Mouse (Mus musculus) cerebellum, postnatal 14 days (tissue): ENCODE measurements around the gene Arl3.
A peak's percentile ranks its signal among the peaks of the same experiment; 100 is the strongest.

Source experiments
- DNase-seq, 2 experiments: peaks; one replicate each; pipeline ENCODE4 v3.0.0; 2021; ENCODE audit warnings: mixed read lengths in 2 of 2

The Arl3 gene

DNA sequence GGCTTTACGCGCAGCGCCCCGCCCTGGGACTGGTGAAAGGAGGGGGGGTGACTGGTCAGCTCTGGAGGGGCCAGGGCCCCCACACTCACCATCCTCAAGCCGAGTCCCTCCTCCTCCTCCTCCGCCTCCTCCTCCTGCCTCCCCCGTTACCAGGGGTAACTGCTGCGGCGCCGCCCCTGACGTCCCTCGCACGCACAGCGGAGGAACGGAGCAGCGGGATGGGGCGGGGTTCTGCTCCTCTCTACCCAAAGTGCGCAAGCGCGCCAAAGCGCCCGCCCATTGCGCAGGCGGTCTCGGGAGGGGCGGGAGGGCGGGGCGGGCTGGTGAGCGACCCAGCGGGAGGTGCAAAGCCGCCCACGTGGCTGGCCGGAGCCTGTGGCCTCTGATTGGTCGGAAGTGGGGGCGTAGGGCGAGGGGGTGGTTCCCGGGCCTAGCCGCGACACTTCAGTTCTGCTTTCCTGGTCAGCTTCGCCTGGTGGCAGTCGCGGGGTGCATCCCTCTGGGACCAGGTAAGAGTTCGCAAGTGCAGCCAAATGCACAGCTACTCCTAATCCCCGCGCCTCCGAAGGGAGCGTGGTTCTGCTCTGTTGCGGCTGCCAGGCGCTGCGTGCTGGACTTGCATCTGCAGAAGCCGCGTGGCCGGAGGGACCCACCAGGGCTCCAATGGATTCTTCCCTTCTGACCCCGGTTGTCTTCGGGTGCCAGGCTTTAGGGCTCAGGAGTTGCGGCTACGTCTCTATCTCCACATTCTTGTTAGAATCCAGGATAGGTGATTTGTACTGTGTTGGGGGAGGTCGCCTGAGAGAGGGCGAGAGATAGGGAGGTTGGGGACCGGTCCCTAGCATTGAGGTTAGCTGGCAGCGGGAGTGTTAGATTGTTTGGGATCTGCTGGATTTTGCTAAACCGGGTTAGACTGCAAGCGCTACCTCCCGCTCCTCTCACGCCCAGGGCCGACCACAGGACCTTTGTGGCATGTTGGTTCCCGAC is at the start of gene Arl3, which contains the start of gene Sfxn2:
Gene Arl3, minus strand, starts transcription at position 248 of the 987 bp plus-strand sequence.
Gene Sfxn2, plus strand, starts transcription at position 415 of the 987 bp plus-strand sequence.
- DNase-seq, result peak; percentile 97

DNA sequence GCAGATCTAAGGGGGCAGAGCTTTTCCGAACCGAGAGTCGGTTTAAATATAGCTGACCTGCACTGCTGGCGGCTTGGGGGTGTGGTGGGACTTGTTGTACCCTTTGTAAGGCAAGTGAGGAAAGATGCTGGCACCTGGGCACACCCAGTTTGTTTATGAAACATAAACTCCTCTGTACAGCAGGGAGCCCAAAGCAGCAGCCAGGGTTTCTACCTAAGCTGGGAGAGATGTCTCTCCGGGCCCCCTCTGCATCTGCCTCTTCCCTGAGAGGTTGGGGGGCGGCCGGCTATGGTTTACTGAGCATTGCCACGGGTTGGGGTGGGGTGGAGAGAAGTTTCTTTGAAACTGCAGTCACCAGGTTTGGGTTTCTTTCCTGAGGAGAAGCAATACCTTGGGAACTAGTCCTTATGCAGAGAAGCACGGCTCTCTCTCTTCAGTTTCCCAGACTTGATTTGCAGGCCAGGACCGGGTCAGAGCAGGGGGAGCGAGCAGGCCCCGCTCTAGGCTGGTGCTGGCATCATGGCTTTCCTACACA is 49.7 kb upstream of the Arl3 start:
- no peak for DNase-seq

DNA sequence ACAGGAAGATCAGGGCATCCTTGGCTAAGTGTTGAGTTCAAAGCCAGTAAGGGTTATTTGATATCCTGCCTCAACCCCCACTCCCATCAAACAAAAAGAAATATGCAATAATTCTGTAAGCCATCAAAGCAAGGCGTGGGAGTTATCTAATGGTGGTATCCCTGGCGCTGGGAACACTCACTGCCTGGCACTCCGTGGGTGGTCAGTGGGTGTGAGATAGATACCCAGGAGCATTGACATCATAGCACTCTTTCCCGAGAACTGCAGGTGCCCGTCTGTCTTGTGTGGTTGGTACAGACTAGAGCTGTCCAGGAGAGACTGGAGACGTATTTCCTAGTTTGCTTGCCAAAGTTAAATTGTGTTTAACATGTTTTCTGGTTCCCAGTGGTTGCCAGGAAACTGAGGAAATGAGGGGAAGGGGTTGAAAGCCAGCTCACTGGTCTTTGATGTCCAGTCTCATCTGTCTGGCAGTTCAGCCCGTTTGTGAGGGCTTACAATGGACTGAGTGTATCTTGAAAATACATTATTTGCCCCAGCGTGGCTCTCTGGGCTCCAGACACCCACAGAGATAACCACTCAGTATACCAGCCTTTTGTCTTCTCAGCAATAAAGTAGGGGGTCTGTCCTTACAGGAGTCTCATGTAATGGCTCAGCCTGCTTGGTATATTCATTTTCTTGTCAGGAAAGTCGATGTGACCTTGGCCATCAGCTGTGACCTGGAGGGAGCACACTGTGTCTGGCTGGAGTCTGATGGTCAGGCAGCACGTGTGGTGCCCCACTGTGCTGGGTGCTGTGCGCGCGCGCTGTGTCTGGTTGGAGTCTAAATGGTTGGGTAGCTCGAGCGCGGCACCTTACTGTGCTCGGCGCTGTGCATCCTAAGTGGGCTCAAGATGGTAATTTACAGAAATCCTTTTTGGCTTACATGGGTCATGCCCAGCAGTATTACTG is 48.5 kb upstream of the Arl3 start:
- DNase-seq, result no peak

DNA sequence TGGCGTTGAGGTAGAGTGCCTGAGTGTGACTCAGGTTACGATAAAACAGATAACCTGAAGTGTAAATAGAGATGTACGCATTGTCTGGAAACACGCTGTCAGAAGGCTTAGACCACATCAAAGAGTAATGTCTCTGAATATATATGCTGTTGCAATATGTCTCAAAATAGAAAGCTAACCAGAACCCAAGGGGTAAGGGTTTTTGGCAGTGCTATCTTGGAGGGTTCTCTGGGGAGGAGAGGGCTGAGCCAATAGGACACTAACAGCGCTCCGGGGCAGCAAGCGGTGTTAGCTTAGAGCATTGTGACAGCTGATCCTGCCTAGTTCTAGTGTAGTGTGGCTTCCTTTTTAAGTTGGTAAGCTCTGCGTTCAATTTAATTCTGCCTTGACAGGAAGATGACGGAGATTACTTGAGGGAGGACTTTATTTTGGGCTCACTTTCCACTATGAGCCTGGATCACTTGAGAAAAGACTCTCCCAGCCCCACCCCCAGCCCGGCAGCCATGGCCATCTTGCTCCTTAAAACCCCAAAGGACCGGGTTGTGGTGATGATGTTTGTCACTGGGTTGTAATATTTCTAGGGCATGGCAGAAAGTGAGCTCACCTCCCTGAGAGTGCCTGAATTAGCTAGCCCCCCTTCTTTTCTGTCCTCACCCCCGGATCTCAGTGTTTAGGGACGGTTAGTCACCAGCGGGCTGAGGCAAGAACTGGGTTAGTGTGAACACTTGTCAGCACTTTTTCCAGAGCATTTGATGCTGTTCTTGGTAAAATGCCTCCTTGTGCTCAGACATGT is 47.2 kb upstream of the Arl3 start:
- DNase-seq, result no peak

DNA sequence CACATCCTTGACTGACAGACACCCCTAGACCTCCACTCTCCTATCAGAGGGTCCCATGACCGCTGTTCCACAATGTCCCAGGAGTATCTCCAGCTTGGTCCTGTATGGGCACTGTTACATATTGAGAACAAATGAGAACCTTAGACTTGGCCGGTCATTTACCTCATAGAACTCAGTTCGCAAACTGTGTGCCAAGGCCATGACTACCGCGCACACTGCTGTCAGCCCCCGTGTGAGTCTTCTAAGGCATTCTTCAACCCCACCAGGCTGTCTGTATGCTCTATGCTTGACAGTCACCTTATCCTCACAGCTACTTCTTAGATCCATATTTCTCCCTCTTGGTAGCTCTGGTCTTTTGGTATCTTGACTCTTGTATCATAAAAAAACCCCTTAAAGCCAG is 46.5 kb upstream of the Arl3 start:
- DNase-seq, result no peak

DNA sequence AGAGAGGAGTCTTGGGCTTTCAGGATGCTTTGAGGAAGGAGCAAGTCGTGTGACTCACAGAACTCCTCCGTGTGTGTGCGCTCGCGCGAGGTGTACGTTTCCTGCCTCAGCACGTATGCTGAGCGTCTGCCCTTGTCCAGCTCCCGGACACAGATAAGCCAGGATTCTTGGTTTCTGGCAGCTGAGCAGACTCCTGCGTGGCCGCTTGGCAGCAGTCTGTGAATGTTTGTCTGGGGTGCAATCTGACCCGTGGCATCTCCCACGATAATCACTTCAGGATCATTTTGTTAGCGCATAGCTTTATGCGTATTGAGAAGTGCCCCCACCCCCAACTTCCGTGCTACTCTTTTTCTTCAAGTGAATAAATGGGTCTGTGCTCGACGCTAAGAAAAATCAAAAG is 46.0 kb upstream of the Arl3 start:
- peak; percentile 63 to 77 for DNase-seq

DNA sequence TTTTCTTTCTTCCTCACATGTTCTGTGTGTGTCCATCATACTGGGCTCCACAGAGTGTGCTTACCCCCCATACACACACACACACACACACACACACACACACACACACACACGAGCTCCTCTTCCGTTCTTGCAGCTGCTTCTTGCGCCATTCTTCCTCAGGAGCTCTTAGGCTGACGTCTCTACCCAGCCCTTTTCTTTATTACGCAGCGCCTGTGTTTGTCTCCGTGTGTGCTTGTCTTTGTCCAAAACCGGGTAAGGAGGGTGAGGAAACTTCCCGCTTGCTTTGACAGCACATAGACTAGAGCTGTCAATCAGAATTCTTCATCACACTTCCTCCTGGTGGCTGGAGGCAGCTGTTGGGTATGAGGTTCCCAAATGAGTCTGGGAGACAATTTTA is 45.3 kb upstream of the Arl3 start:
- DNase-seq, result no peak

DNA sequence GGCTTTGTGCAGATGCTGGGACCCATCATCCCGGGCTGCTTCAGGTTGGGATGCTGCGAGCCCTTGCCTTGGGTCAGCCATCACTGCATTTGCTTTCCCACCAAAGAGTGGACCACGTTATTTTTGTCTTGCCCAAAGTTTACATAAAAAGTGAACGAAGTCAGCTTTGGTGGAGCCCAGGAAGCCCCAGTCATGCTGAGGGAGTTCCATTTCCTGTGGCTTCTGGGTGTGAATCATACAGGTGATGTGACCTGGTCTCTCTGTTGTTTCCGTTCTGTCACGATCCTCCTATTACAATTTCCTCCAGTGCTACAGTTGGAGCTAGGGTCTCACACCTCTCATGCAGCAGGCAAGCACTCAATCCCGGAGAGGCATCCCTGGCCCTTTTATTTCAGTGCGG is 44.4 kb upstream of the Arl3 start:
- DNase-seq, result no peak

DNA sequence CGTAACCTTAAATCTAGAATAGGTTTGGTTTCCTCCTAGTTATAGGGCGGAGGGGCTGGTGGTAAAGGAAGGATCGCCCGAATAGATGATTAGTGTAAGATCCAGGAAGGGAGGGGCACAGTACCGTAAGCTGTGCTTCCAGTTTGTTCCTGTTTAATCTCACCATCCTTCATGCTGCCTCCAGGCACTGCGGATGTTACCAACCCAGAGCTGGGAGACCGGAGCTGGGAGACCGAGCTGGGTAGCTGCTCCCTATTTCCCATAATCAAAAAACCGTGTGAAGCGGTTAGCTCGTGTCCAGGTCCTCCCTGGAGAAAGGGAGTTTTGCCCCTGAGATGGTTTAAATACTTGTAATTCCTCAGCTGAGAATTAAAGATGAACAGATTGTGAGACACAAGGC is 43.4 kb upstream of the Arl3 start:
- no peak for DNase-seq

DNA sequence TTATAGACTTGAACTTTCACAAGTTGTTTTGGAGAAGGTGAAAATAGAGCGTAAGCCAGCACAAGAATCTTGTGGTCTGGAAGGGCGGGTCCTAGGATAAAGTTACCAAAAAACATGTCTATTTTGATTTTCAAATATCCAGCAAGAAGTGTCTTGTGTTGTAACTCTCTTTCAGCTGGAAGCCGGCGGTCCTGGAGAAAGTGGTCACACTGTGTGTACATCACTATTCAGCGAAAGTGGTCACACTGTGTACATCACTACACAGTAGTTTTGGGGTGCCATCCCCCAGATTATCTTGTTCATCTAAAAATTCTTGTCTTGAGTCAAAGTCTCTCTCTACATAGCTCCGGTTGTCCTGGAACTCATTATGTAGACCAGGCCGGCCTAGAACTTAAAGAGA is 35.2 kb upstream of the Arl3 start:
- no peak for DNase-seq

DNA sequence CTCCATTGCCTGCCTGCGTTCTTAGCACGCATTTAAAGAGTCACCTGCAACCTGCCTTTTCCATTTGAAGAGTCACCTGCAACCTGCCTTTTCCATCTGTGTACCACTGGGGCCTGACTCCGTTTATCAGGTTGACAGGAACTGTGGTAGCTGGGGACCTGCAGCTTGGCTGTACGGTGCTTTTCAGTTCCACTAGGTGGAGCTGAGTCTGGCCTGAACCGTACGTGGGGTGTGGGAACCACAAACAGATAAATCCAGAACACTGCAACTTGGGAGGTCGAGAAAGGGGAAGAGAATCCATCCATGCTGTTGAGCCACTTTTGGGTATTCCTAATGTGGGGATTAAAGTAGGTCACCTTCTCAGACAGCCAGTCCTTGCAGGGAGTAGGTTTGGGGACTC is 34.4 kb upstream of the Arl3 start:
- no peak for DNase-seq

DNA sequence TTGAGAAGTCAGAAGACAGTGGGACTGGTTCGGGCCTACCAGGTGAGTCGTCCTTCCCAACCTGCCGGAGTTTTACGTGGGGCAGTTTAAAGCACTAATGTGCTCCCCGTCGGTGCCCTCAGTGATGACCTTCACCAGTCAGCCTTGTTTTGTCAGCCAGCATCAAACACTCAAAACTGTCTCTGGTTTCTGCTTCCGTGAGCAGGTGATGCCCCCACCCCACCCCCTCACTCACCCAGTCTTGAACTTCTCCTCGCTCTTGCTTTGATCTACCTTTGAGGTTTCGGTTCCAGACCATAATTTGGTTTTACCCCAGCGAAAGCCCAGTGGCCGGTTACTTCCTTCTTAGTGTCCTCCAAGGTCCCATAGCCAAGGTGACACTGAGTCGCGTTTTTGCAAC is 33.7 kb upstream of the Arl3 start:
- DNase-seq, result no peak

DNA sequence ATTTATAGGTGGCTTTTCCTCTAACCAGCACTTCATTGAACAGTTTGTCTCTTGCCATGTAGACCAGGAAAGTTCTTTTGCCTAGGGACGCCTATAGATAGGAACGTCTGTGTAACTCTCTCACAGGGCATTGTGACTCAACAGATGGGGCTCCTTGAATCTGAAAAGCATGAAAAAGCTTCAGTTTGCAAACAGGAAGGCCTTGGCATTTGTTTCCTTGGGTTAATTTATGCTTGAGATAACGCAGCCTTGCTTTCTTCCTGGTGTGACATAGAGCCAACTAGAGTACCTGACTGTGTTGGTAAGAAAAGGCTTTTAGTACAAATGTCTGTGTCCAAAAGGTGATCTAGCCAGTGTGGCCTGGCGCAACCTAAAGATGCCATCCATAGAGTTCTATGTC is 29.4 kb upstream of the Arl3 start:
- DNase-seq, result no peak

DNA sequence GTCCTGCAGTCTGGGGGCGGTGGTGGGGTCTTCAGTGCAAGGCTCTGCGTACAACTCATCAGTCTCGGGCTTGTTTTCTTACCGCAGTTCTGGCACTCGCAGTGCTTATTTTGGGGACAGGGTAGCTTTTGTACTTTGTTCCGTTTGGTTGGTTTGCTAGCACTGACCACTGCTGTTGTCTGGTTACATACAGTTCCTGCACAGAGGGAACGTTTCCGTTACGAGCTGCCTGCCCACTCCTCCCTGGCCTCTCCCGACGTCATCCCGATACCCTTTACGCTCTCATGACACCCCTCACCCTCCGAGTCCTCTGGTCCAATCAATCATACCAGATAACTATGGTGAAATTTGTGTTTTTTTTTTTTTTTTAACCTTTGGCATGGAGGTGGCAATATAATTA is 28.5 kb upstream of the Arl3 start:
- no peak for DNase-seq

DNA sequence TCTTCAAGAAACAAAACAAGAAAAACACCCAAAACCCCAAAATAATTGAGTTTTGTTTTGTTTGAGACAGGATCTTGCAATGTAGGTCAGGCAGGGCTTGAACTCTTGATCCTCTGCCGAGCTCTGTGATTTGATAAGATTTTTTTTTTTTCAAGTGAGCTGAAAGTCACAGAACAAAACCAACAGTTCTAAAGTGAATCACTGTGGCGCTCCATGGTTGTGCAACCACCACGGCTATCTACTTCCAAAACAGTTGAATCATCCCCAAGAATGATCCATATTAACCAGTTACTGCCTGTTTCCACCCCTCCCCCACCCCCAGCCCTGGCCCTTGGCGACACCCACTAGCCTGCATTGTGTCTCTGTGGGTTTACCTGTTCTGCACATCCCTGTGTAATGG is 27.4 kb upstream of the Arl3 start:
- DNase-seq, result no peak

DNA sequence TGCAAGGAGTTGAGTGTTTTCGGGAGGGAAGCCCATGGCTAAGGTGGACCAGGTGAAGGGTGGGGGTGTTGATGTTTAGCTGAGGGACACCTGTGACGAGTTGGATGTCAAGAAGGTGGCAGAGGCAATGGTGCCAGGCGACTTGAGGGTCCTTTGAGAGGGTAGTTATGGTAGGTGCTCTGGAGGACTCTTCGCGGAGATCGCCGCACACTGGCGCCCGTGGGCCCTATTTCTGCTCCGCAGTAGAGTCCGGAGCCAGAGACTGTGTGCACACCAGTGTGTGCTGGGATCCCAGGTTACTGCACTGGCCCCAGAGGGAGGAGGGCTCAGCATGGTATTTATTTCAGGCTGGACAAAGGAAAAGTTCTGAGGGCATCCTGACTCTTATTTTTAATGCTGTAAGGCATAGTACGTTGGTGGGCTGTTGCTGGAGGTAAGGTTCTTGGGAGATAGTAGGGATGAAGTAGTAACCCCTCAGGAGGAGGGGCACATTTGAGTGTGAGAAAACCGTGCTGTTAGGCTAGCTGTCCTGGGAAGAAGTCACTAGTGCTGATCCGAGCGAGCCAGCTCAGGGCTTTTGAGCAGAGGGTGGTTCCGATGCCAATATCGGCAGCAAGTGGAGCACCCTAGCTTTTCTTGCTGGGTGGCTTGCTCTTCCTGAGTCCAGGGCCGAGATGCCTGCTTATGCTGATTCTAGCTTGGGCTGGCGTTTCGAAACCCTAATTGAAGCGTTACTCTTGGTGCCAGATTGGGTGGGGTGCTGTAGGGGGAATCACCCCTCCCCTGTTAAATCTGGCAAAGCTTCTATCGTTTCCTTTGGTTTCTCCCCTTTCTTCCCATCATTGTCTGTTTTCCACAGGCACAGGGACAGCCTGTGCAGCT is 26.6 kb upstream of the Arl3 start:
- no peak for DNase-seq

DNA sequence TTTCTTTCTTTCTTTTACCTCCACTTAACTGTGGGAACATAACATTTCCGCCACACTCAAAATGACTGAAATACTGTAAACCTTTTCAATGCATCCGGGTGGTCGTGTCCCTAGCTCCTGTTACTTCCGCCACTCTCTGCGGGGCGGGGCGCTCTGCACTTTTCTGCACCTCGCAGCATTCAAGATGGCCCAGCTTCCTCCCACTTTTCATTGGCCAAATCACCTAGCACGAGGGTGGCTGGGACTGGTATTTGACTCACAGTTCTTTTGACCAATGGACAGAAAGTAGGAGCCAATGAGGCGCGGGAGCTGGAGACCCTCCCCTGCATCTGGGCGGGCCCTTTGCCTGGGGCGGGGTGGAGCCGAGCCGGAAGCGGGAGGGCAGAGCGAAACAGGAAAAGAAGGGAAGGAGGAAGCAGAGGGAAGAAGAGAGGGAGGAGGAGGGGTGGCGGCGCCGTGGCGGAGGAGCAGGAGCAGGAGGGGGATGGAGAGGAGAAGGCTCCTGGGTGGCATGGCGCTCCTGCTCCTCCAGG is 25.8 kb upstream of the Arl3 start, which contains the start of gene Wbp1l:
Gene Wbp1l, plus strand, starts transcription at position 365 of the 533 bp plus-strand sequence.
- peak; percentile 95 to 97 for DNase-seq

DNA sequence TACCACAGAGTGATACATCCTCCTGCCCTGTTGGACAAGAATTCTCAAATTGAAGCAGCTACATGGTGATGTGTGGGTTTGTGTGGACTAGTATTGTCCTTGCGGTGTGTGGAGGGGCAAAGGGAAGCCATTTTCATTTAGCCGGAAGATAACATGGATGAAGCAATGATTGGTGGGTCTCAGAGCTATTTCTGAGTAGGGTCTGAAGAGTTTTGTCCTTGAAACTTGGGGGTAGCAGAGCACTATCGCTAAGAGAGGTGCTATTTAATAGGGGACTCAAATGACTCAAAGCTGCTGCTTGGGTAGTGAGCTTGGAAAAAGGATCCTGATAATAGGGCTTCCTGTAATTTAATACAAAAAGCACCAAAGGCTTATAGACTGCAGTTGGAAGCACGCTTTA is 25.2 kb upstream of the Arl3 start:
- DNase-seq, result no peak

DNA sequence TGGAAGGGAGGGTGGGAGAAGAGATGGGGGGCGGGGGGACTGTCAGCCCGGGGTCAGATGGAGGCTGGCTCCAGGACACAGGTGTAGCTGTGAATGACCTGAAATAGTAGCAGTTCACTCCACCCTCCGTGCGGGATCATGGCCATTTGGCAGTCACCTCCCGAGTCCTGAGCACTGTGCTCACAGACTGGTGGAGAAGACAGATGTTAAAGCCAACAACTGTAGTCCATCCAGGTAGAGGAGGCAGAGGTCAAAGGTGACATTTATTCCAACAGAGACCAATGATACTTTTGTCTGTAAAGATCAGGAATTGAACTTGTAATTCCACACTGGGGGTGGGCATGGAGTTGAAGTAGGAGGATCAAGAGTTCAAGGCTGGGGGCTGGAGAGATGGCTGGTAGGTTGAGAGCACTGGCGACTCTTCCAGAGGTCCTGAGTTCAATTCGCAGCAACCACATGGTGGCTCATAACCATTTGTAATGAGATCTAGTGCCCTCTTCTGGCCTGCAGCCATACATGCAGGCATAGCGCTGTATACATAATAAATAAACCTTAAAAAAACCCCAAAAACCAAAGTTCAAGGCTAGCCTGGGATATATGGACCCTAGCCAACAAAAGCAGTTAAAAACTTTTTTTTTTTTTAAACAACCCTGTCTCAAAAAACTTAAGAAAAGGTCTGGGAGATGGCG is 19.9 kb upstream of the Arl3 start:
- DNase-seq, result no peak

DNA sequence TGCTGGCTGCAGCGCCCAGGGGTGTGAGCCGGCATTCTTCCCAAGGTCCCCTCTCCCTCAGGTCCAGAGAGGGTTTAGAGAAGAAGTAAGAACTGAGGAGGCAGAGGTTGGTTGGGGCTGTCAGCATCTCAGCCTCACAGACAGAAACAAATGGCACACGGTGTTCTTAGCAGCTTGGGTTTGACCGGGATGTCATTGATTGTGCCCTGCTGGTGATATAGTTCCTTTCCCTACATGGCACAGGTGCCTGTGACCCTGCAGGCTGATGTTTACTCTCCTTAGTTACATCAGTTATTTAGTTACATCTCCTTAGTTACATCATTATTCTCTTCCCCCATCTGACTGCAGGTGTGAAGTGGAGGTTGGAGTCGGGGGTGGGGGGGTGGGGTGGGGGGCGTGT is 18.6 kb upstream of the Arl3 start:
- no peak for DNase-seq
